Mouse (Mus musculus) liver, embryonic 14.5 days (tissue): ENCODE data around the gene Unc13b. TPM values are rescaled to one million over a fixed set of nuclear protein-coding genes. Genes with fewer than 3 reads are reported as not detected.
"Not testable (repeated sequence)": the region's sequence is repeated elsewhere in the genome, so short reads cannot be mapped to it uniquely, and the experiment has no call there.

ENCODE experiments used
- ATAC-seq: fragments of 200-750 bp; cut with Nextera tagmentation; 2 replicates; pipeline ENCODE4 v1.8.0; 2017; ENCODE audit warnings: moderate number of reproducible peaks, mild to moderate bottlenecking, moderate library complexity; ENCODE audit not compliant: insufficient read depth
- DNase-seq, 3 experiments: peaks; one replicate each; pipeline ENCODE4 v3.0.0-alpha.2; 2012 to 2013; ENCODE audit warnings: low read depth in 3 of 3, low spot score in 3 of 3
- H3K27ac ChIP-seq: fragments of 300-500 bp; sonication (generic); 2 replicates; pipeline ENCODE4 v1.5.1; 2014; ENCODE audit warnings: moderate library complexity, mild to moderate bottlenecking, control low read depth, inconsistent platforms
- H3K27me3 ChIP-seq: fragments of 300-500 bp; sonication (generic); 2 replicates; pipeline ENCODE4 v1.6.1; 2014; ENCODE audit warnings: mild to moderate bottlenecking, low read length, moderate library complexity; ENCODE audit not compliant: control insufficient read depth, insufficient read depth
- H3K36me3 ChIP-seq: fragments of 300-500 bp; sonication (generic); replicated peaks from 2 replicates; pipeline ENCODE4 v1.6.1; 2014; ENCODE audit warnings: low read depth; ENCODE audit not compliant: control insufficient read depth, insufficient read depth
- H3K4me1 ChIP-seq, 2 experiments: fragments of 200-500 bp in 1 of 2; fragments of 300-500 bp in 1 of 2; sonication (generic) in 1 of 2; replicated peaks; 2 replicates each; pipeline ENCODE4 v1.6.1; 2012 to 2014; ENCODE audit warnings: antibody characterized with exemption in 1 of 2, inconsistent platforms in 1 of 2, low read length in 1 of 2; ENCODE audit not compliant: control insufficient read depth in 2 of 2, insufficient read depth in 2 of 2
- H3K4me2 ChIP-seq: fragments of 300-500 bp; sonication (generic); 2 replicates; pipeline ENCODE4 v1.6.1; 2014; ENCODE audit warnings: low read depth, mild to moderate bottlenecking, control low read depth, moderate library complexity
- H3K4me3 ChIP-seq, 2 experiments: fragments of 200-500 bp in 1 of 2; fragments of 300-500 bp in 1 of 2; sonication (generic) in 1 of 2; 2 replicates each; pipeline ENCODE4 v1.5.1; 2012 to 2014; ENCODE audit warnings: low read depth in 2 of 2, low read length in 2 of 2, mild to moderate bottlenecking in 2 of 2, control low read depth in 1 of 2, inconsistent platforms in 1 of 2, moderate library complexity in 1 of 2; ENCODE audit not compliant: insufficient read depth in 1 of 2
- H3K9ac ChIP-seq: fragments of 300-500 bp; sonication (generic); replicated peaks from 2 replicates; pipeline ENCODE4 v1.6.1; 2014; ENCODE audit warnings: mild to moderate bottlenecking, control low read depth, moderate library complexity
- H3K9me3 ChIP-seq: fragments of 300-500 bp; sonication (generic); 2 replicates; pipeline ENCODE4 v1.6.1; 2016; ENCODE audit warnings: low read length, mixed read lengths; ENCODE audit not compliant: control insufficient read depth
- CTCF ChIP-seq: IDR thresholded peaks from 2 replicates; pipeline ENCODE4 v1.5.1; 2016; ENCODE audit warnings: antibody characterized with exemption, low read depth, control low read depth
- EP300 ChIP-seq: IDR thresholded peaks from 2 replicates; pipeline ENCODE4 v1.6.1; 2016; ENCODE audit warnings: antibody characterized with exemption, low read depth
- WGBS: fragments of 180-500 bp; shearing (Covaris S2); extraction: QIAGEN DNeasy Blood & Tissue Kit; methylation state at CpG from one replicate; pipeline ENCODE4 v1.1.7; 2014; ENCODE audit not compliant: insufficient replicate concordance; 5-methylcytosine and 5-hydroxymethylcytosine counted together
- polyA plus RNA-seq, 2 experiments: library from polyadenylated mRNA; depleted of rRNA in 1 of 2; stranded (reverse) in 1 of 2; unstranded in 1 of 2; fragments of >200 nt; fragmentation: Nextera tagmentation in 1 of 2; extraction: Ambion mirVana in 1 of 2; gene quantifications; 2 replicates each; pipeline versions ENCODE4 v1.2.1 to v1.2.3; 2012 to 2014

The Unc13b gene
- polyA plus RNA-seq, 2 experiments: 0.19 to 0.59 TPM

DNA sequence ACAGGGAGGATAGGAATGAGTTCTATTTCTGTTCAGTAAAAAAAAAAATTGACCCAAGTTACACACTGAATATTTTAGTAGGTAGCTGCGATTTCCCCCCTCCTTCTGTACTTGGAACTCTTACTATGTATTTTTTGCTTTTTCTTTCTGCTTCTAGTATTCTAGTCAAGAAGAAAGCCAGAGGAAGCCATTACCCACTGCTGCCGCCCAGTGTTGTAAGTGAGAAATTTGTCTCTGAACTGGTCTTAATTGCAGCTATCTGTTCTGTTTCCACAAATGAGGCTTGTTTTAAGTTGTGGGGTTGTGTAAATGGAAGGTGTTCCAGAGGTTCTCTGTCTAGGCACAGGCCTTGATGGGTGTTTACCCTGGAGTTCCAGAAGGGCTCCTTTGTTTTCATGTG lies 56.2 kb downstream of the Unc13b start:
- H3K27ac ChIP-seq: no peak overlapping the region
- H3K4me1 ChIP-seq: no peaks in the 10 kb centered on the region; a peak in 1 of 4 replicates
- no peak overlapping the region for H3K4me2 ChIP-seq
- H3K9me3 ChIP-seq: no peaks in the 10 kb centered on the region
- H3K36me3 ChIP-seq: no peaks in the 10 kb centered on the region
- ATAC-seq (no peak), DNase-seq (peak; percentile 2 to 33 (median 9))
- 7% methylated on average over 2 of the region's 2 CpGs for WGBS
- no peak overlapping the region for H3K9ac ChIP-seq
- H3K27me3 ChIP-seq: no peaks in the 10 kb centered on the region
- no peak overlapping the region for H3K4me3 ChIP-seq
- TF ChIP-seq EP300 (no peak), CTCF (peak; percentile 52; the same call in 1 of the 2 replicates)

DNA sequence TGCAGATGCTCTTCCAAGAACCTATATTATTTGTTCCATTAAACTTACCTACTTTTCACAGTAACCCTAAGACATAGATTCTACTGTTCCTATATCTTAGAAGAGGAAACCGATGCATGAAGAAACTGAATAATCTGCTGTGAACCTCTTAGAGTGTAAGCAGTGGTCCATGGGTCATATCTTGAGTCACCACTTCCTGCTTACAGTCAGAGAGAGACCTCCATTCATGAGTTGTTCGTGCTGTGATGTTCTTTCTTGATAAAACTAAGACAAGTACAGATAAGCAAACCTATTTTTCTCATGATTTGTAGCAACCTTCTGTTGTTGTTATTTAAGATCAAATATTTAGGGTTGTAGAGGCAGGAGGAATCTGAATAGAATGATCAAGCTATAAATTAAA lies 57.5 kb downstream of the Unc13b start:
- no peaks in the 10 kb centered on the region for H3K36me3 ChIP-seq
- no peak overlapping the region for H3K4me2 ChIP-seq
- H3K4me1 ChIP-seq: no peaks in the 10 kb centered on the region; a peak in 1 of 4 replicates
- ATAC-seq (no peak), DNase-seq (no peak)
- no peaks in the 10 kb centered on the region for H3K9me3 ChIP-seq
- no peak overlapping the region for H3K9ac ChIP-seq
- no peaks in the 10 kb centered on the region for H3K27me3 ChIP-seq
- WGBS: 15% methylated on average over 2 of the region's 2 CpGs
- no peak overlapping the region for H3K27ac ChIP-seq
- TF ChIP-seq CTCF (no peak), EP300 (no peak)
- no peak overlapping the region for H3K4me3 ChIP-seq

DNA sequence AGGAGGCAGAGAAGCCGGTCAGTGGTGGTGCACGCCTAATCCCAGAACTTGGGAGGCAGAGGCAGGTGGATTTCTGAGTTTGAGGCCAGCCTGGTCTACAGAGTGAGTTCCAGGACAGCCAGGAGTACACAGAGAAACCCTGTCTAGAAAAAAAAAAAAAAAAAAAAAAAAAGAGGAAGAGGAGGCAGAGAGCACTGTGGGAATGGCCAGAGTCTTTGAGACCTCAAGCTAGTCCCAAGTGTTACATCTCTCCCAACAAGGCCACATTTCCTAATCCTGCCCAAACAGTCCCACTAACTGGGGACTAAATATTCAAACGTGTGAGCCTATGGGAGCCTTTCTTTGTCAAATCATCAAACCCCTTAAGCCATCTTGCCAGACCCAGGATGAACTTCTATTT lies 71.0 kb downstream of the Unc13b start:
- no peak for DNase-seq
- no peaks in the 10 kb centered on the region for H3K4me1 ChIP-seq
- H3K9me3 ChIP-seq: no peaks in the 10 kb centered on the region
- no peak overlapping the region for H3K4me2 ChIP-seq
- no peaks in the 10 kb centered on the region for H3K36me3 ChIP-seq
- no peaks in the 10 kb centered on the region for H3K27me3 ChIP-seq
- TF ChIP-seq EP300: no peak
- no peak for TF ChIP-seq CTCF
- ATAC-seq: no peak
- no peak overlapping the region for H3K27ac ChIP-seq
- 56% methylated on average over 3 of the region's 3 CpGs for WGBS
- no peak overlapping the region for H3K9ac ChIP-seq
- H3K4me3 ChIP-seq: no peak overlapping the region

DNA sequence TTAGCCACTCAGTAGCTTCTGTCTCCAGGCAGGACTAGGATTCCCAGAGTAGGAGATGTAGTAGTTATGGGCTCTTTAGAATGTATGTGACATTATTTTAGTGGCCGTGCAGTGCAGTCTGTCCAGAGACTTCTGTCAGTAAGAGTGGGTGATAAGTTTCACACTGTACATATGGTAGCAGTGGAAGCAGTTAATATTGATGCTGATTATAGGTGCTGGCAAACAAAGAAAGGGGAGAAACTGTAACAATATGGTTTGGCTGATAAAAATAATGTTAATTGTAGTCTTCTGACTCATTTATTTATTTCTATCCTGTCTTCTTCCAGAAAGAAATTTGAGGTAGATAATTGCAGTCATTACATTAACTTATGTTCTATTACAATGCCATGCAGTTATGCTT lies 83.9 kb downstream of the Unc13b start:
- ATAC-seq (no peak), DNase-seq (no peak)
- Histone ChIP-seq H3K4me1 (no peaks in the 10 kb centered on the region), H3K4me2 (no peak overlapping the region), H3K27me3 (no peaks in the 10 kb centered on the region), H3K9me3 (no peaks in the 10 kb centered on the region), H3K27ac (no peak overlapping the region), H3K9ac (no peak overlapping the region), H3K36me3 (no peaks in the 10 kb centered on the region), H3K4me3 (no peak overlapping the region)
- WGBS: 61% methylated on average over 1 of the region's 1 CpGs
- TF ChIP-seq EP300: no peak
- TF ChIP-seq CTCF: no peak

DNA sequence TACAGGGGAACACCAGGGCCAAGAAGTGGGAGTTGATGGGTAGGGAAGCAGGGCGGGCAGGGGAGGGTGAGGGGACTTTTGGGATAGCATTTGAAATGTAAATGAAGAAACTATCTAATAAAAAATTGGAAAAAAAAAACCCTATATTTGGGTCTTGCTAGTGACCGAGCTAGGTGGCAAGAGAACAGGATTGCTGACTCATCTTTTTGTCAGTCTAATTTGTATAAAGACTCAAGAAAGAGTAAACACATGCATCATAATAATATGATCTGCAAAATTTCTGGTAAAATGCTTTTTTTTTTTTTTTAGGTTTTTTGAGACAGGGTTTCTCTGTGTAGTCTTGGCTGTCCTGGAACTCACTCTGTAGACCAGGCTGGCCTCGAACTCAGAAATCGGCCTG lies 93.7 kb downstream of the Unc13b start:
- H3K4me2 ChIP-seq, H3K36me3 ChIP-seq, H3K4me1 ChIP-seq, ATAC-seq, H3K9ac ChIP-seq, DNase-seq, H3K27ac ChIP-seq, H3K4me3 ChIP-seq, H3K27me3 ChIP-seq, H3K9me3 ChIP-seq: not testable (repeated sequence)
- WGBS: 65% methylated on average over 4 of the region's 4 CpGs
